Mouse (Mus musculus) MEL (cell line): ENCODE data around the gene 9130023H24Rik. TPM values are rescaled to one million over a fixed set of nuclear protein-coding genes. Genes with fewer than 3 reads are reported as not detected.

ENCODE experiments used
- DNase-seq: peaks from one replicate; pipeline ENCODE4 v3.0.0; 2011; ENCODE audit warnings: low read depth, low spot score
- H3K27ac ChIP-seq: 2 replicates; pipeline ENCODE4 v1.5.1; 2012; ENCODE audit warnings: low read depth, mild to moderate bottlenecking, control low read depth, low read length, moderate library complexity; ENCODE audit not compliant: control insufficient read depth
- H3K27me3 ChIP-seq, 2 experiments: fragments of 150-350 bp in 1 of 2; sonication (generic) in 1 of 2; 2 replicates each; pipeline ENCODE4 v1.6.1; 2012; ENCODE audit warnings: low read length in 2 of 2, mild to moderate bottlenecking in 2 of 2, improper control_type of control experiment in 1 of 2, moderate library complexity in 1 of 2; ENCODE audit not compliant: insufficient read depth in 2 of 2, control insufficient read depth in 1 of 2
- H3K36me3 ChIP-seq, 2 experiments: 2 replicates each; pipeline ENCODE4 v1.6.1; 2012 to 2014; ENCODE audit warnings: low read length in 2 of 2, improper control_type of control experiment in 1 of 2, inconsistent platforms in 1 of 2, mild to moderate bottlenecking in 1 of 2; ENCODE audit not compliant: insufficient read depth in 2 of 2, control insufficient read depth in 1 of 2
- H3K4me1 ChIP-seq, 2 experiments: fragments of 150-350 bp in 1 of 2; sonication (generic) in 1 of 2; 2 replicates each; pipeline ENCODE4 v1.6.1; 2012; ENCODE audit warnings: low read length in 2 of 2, improper control_type of control experiment in 1 of 2, mild to moderate bottlenecking in 1 of 2; ENCODE audit not compliant: insufficient read depth in 2 of 2, control insufficient read depth in 1 of 2
- H3K4me3 ChIP-seq, 2 experiments: fragments of 150-350 bp in 1 of 2; sonication (generic) in 1 of 2; 2 replicates each; pipeline ENCODE4 v1.5.1; 2012; ENCODE audit warnings: low read depth in 2 of 2, low read length in 2 of 2, mild to moderate bottlenecking in 2 of 2, moderate library complexity in 2 of 2, control low read depth in 1 of 2, improper control_type of control experiment in 1 of 2; ENCODE audit not compliant: control insufficient read depth in 1 of 2, insufficient read depth in 1 of 2
- H3K79me2 ChIP-seq: 2 replicates; pipeline ENCODE4 v1.6.1; 2012; ENCODE audit warnings: mild to moderate bottlenecking, low read length, moderate library complexity; ENCODE audit not compliant: control insufficient read depth, poor library complexity, insufficient read depth
- H3K9ac ChIP-seq: 2 replicates; pipeline ENCODE4 v1.6.1; 2012; ENCODE audit warnings: low read depth, mild to moderate bottlenecking, control low read depth, low read length, moderate library complexity; ENCODE audit not compliant: control insufficient read depth, poor library complexity, severe bottlenecking
- H3K9me3 ChIP-seq: fragments of 150-350 bp; sonication (generic); replicated peaks from 2 replicates; pipeline ENCODE4 v1.6.1; 2012; ENCODE audit warnings: mild to moderate bottlenecking, low read length, improper control_type of control experiment, moderate library complexity; ENCODE audit not compliant: insufficient read depth
- CTCF ChIP-seq, 3 experiments: IDR thresholded peaks in 2 of 3; conservative IDR thresholded peaks in 1 of 3; 2 replicates each; pipeline ENCODE4 v1.5.1; 2011 to 2012; ENCODE audit warnings: low read length in 3 of 3, low read depth in 2 of 3, mild to moderate bottlenecking in 2 of 3, improper control_type of control experiment in 1 of 3, inconsistent platforms in 1 of 3, mixed read lengths in 1 of 3, moderate library complexity in 1 of 3; ENCODE audit not compliant: control insufficient read depth in 1 of 3, insufficient read depth in 1 of 3, poor library complexity in 1 of 3, severe bottlenecking in 1 of 3
- ELF1 ChIP-seq: IDR thresholded peaks from 2 replicates; pipeline ENCODE4 v1.6.1; 2014; ENCODE audit warnings: low read depth, mild to moderate bottlenecking, inconsistent platforms, low read length, improper control_type of control experiment, moderate library complexity
- EP300 ChIP-seq, 2 experiments: IDR thresholded peaks; 2 replicates each; pipeline ENCODE4 v1.6.1; 2011; ENCODE audit warnings: improper control_type of control experiment in 2 of 2, low read length in 2 of 2, low read depth in 1 of 2, mild to moderate bottlenecking in 1 of 2
- GABPA ChIP-seq: IDR thresholded peaks from 2 replicates; pipeline ENCODE4 v1.6.1; 2012; ENCODE audit warnings: low read depth, mild to moderate bottlenecking, inconsistent platforms, low read length, improper control_type of control experiment, moderate library complexity
- MAFK ChIP-seq: IDR thresholded peaks from 2 replicates; pipeline ENCODE4 v1.6.1; 2011; ENCODE audit warnings: low read depth, mild to moderate bottlenecking, low read length, improper control_type of control experiment, borderline replicate concordance
- MAZ ChIP-seq: IDR thresholded peaks from 2 replicates; pipeline ENCODE4 v1.6.1; 2012; ENCODE audit warnings: low read depth, mild to moderate bottlenecking, inconsistent platforms, low read length, improper control_type of control experiment
- MYB ChIP-seq: IDR thresholded peaks from 2 replicates; pipeline ENCODE4 v1.6.1; 2011; ENCODE audit warnings: mild to moderate bottlenecking, low read depth, low read length, improper control_type of control experiment
- MYC ChIP-seq: IDR thresholded peaks from 2 replicates; pipeline ENCODE4 v1.6.1; 2011; ENCODE audit warnings: low read depth, mild to moderate bottlenecking, low read length, improper control_type of control experiment, moderate library complexity
- NELFE ChIP-seq: IDR thresholded peaks from 2 replicates; pipeline ENCODE4 v1.6.1; 2011; ENCODE audit warnings: low read depth, low read length, improper control_type of control experiment
- POLR2AphosphoS2 ChIP-seq: IDR thresholded peaks from 2 replicates; pipeline ENCODE4 v1.6.1; 2011; ENCODE audit warnings: low read length, improper control_type of control experiment
- RAD21 ChIP-seq: IDR thresholded peaks from 2 replicates; pipeline ENCODE4 v1.6.1; 2011; ENCODE audit warnings: mild to moderate bottlenecking, low read depth, low read length, improper control_type of control experiment
- SIN3A ChIP-seq: IDR thresholded peaks from 2 replicates; pipeline ENCODE4 v1.6.1; 2012; ENCODE audit warnings: low read length, improper control_type of control experiment, inconsistent platforms
- SMC3 ChIP-seq: IDR thresholded peaks from 2 replicates; pipeline ENCODE4 v1.6.1; 2011; ENCODE audit warnings: low read depth, low read length, improper control_type of control experiment
- TAL1 ChIP-seq: IDR thresholded peaks from 2 replicates; pipeline ENCODE4 v1.6.1; 2012; ENCODE audit warnings: mild to moderate bottlenecking, inconsistent platforms, low read length, moderate library complexity, mixed read lengths
- TBP ChIP-seq: IDR thresholded peaks from 2 replicates; pipeline ENCODE4 v1.8.0; 2011; ENCODE audit warnings: low read depth, low read length, improper control_type of control experiment
- USF1 ChIP-seq: IDR thresholded peaks from 2 replicates; pipeline ENCODE4 v1.6.1; 2014; ENCODE audit warnings: low read depth, mild to moderate bottlenecking, inconsistent platforms, low read length, improper control_type of control experiment, moderate library complexity
- ZC3H11A ChIP-seq: IDR thresholded peaks from 2 replicates; pipeline ENCODE4 v1.6.1; 2012; ENCODE audit warnings: low read depth, mild to moderate bottlenecking, inconsistent platforms, low read length, improper control_type of control experiment
- ZNF384 ChIP-seq: IDR thresholded peaks from 2 replicates; pipeline ENCODE4 v1.6.1; 2012; ENCODE audit warnings: low read depth, mild to moderate bottlenecking, inconsistent platforms, low read length, improper control_type of control experiment
- polyA plus RNA-seq, 2 experiments: library from polyadenylated mRNA; stranded (reverse) in 1 of 2; unstranded in 1 of 2; fragments of >175 nt in 1 of 2; fragments of >200 nt in 1 of 2; gene quantifications; 2 replicates each; pipeline versions ENCODE4 v1.2.1 to v1.2.4; 2012; ENCODE audit warnings: low replicate concordance in 2 of 2, low read depth in 1 of 2; ENCODE audit not compliant: insufficient read length in 2 of 2, insufficient read depth in 1 of 2, missing spikeins in 1 of 2
- total RNA-seq: library from RNA; depleted of rRNA; stranded (reverse); fragments of 300-350 nt; gene quantifications from 2 replicates; pipeline ENCODE4 v1.2.3, GENCODE M21; 2012

9130023H24Rik gene
- total and polyA plus RNA-seq, 3 experiments, result 0.96 to 1.5 TPM; not detected in 1

- no peak overlapping the region for H3K4me3 ChIP-seq
- no peaks in the 10 kb centered on the region for H3K4me1 ChIP-seq
- DNase-seq, result peak; percentile 85
- no peak overlapping the region for H3K27ac ChIP-seq
- no peaks in the 10 kb centered on the region for H3K79me2 ChIP-seq
- H3K9me3 ChIP-seq, result no peaks in the 10 kb centered on the region
- no peak overlapping the region for H3K9ac ChIP-seq
- no peaks in the 10 kb centered on the region for H3K36me3 ChIP-seq
- TF ChIP-seq SIN3A (0 out of 2 replicates have a peak, but pooled peaks have one; percentile 23), ZC3H11A (peak; percentile 96), POLR2AphosphoS2 (no peak), TAL1 (no peak), CTCF (IDR thresholded peaks at IDR 0.05 in 2 of 3, conservative IDR thresholded peaks at IDR 0.05 in 1 of 3; ENCODE audit: control insufficient read depth in 1 of 3, insufficient read depth in 1 of 3, low read depth in 2 of 3, low read length in 3 of 3, poor library complexity in 1 of 3, severe bottlenecking in 1 of 3) (peak; percentile 58 to 95 (median 66)), TBP (no peak), RAD21 (peak; percentile 89), SMC3 (peak; percentile 99)
- H3K27me3 ChIP-seq, result no peaks in the 10 kb centered on the region
These were observed 9.6 kb upstream of the 9130023H24Rik start for GRCm38 (mm10) chr7:128247443-128247842.

- Histone ChIP-seq H3K4me1 (no peaks in the 10 kb centered on the region), H3K27ac (no peak within 1 kb of the TSS), H3K4me3 (no peak within 1 kb of the TSS), H3K9ac (no peak within 1 kb of the TSS), H3K27me3 (no peaks in the 10 kb centered on the region), H3K9me3 (no peaks in the 10 kb centered on the region), H3K36me3 (no peaks in the 10 kb centered on the region), H3K79me2 (no peaks in the 10 kb centered on the region)
- TF ChIP-seq GABPA, result no peak
- TF ChIP-seq MYB, result no peak
- TF ChIP-seq MAZ, result no peak
- no peak for TF ChIP-seq ZC3H11A
- no peak for TF ChIP-seq EP300 (IDR thresholded peaks at IDR 0.05; ENCODE audit: low read depth in 1 of 2, low read length in 2 of 2)
- TF ChIP-seq ZNF384, result no peak
- no peak for TF ChIP-seq ELF1
- TF ChIP-seq CTCF (IDR thresholded peaks at IDR 0.05 in 2 of 3, conservative IDR thresholded peaks at IDR 0.05 in 1 of 3; ENCODE audit: control insufficient read depth in 1 of 3, insufficient read depth in 1 of 3, low read depth in 2 of 3, low read length in 3 of 3, poor library complexity in 1 of 3, severe bottlenecking in 1 of 3), result no peak
- TF ChIP-seq USF1, result no peak
- no peak for TF ChIP-seq MYC
- TF ChIP-seq NELFE, result no peak
- no peak for TF ChIP-seq MAFK
- DNase-seq, result no peak
These were observed 8.9 kb upstream of the 9130023H24Rik start, which contains the start of gene Tgfb1i1 for GRCm38 (mm10) chr7:128246496-128247391. TSS of gene Tgfb1i1 (plus strand) at chr7:128246812.
